Mouse (Mus musculus) midbrain, embryonic 16.5 days (tissue): ENCODE measurements around the gene Gm20388. TPM values are rescaled to one million over a fixed set of nuclear protein-coding genes. Genes with fewer than 3 reads are reported as not detected.

Experiments used
- ATAC-seq: fragments of 200-750 bp; cut with Nextera tagmentation; 2 replicates; pipeline ENCODE4 v1.8.0; 2017; ENCODE audit warnings: moderate TSS enrichment
- H3K27ac ChIP-seq: fragments of 300-500 bp; sonication (generic); 2 replicates; pipeline ENCODE4 v1.5.1; 2014; ENCODE audit warnings: mild to moderate bottlenecking, low read length, mixed read lengths
- H3K27me3 ChIP-seq: fragments of 300-500 bp; sonication (generic); 2 replicates; pipeline ENCODE4 v1.6.1; 2014; ENCODE audit warnings: low read depth, low read length, mixed read lengths; ENCODE audit not compliant: control insufficient read depth, insufficient read depth
- H3K36me3 ChIP-seq: fragments of 300-500 bp; sonication (generic); 2 replicates; pipeline ENCODE4 v1.6.1; 2014; ENCODE audit warnings: mild to moderate bottlenecking, low read length, moderate library complexity, mixed read lengths; ENCODE audit not compliant: control insufficient read depth, insufficient read depth
- H3K4me1 ChIP-seq: fragments of 300-500 bp; sonication (generic); 2 replicates; pipeline ENCODE4 v1.6.1; 2014; ENCODE audit warnings: mild to moderate bottlenecking, low read length, mixed read lengths; ENCODE audit not compliant: control insufficient read depth, insufficient read depth
- H3K4me2 ChIP-seq: fragments of 300-500 bp; sonication (generic); 2 replicates; pipeline ENCODE4 v1.6.1; 2014; ENCODE audit warnings: mild to moderate bottlenecking, low read length, mixed read lengths
- H3K4me3 ChIP-seq: fragments of 300-500 bp; sonication (generic); 2 replicates; pipeline ENCODE4 v1.5.1; 2014; ENCODE audit warnings: low read depth, mild to moderate bottlenecking, low read length, moderate library complexity, mixed read lengths
- H3K9ac ChIP-seq: fragments of 300-500 bp; sonication (generic); 2 replicates; pipeline ENCODE4 v1.6.1; 2014; ENCODE audit warnings: low read depth, low read length, mixed read lengths
- H3K9me3 ChIP-seq: fragments of 300-500 bp; sonication (generic); replicated peaks from 2 replicates; pipeline ENCODE4 v1.6.1; 2014; ENCODE audit warnings: mild to moderate bottlenecking, low read length, mixed read lengths; ENCODE audit not compliant: control insufficient read depth, poor library complexity, severe bottlenecking
- WGBS: fragments of 180-500 bp; shearing (Covaris S2); extraction: QIAGEN DNeasy Blood & Tissue Kit; methylation state at CpG from one replicate; pipeline ENCODE4 v1.1.7; 2014; 5-methylcytosine and 5-hydroxymethylcytosine counted together
- polyA plus RNA-seq: library from polyadenylated mRNA; unstranded; fragments of >200 nt; fragmentation: Nextera tagmentation; extraction: Ambion mirVana; gene quantifications from 2 replicates; pipeline ENCODE4 v1.2.1, GENCODE M21; 2015

The Gm20388 gene
- polyA plus RNA-seq, 1 experiment from 2014 or later: 7.5 TPM

DNA sequence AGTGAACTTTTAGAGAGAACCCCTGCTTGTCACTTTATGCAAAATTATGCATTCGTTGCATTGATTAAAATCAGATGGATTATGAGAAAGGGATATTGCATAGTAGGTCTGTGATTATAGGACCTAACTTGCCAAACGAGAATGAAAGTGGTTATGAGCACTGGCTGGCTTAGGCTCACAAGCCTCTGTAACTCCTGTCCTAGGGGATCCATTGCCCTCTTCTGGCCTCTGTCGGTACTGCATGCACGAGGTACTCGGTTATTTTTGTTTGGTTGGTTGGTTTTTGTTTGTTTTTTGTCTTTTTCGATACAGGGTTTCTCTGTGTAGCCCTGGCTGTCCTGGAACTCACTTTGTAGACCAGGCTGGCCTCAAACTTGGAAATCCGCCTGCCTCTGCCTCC lies 697.2 kb downstream of the Gm20388 start:
- Histone ChIP-seq H3K36me3 (no peaks in the 10 kb centered on the region), H3K4me1 (peaks cover 1% of the 10 kb centered on the region; the same call in 1 of the 2 replicates), H3K9ac (no peak overlapping the region), H3K9me3 (no peaks in the 10 kb centered on the region), H3K27me3 (no peaks in the 10 kb centered on the region), H3K4me3 (no peak overlapping the region), H3K4me2 (no peak overlapping the region), H3K27ac (no peak overlapping the region)
- ATAC-seq: no peak
- 13% methylated on average over 7 of the region's 7 CpGs for WGBS

DNA sequence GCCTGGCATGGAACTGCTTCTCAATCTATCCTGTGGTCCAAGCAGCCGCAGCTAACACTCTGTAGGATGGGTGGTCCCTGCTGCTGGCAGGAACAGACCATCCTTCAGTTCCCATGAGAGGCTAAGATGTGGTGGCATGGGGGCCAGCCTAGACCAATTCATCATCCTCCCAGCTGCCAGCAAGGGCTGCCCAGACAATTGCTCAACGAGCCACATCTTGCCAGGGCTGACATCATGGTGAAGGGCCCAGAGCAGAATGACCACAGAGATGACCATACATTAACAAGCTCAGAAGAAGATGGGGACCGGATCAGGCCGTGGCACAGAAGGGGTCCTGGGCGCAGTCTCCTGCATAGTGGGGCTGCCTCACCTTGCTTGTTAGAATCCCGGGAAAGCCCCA lies 700.2 kb downstream of the Gm20388 start:
- Histone ChIP-seq H3K9ac (no peak overlapping the region), H3K36me3 (no peaks in the 10 kb centered on the region), H3K4me1 (peaks cover under 1% of the 10 kb centered on the region; the same call in 1 of the 2 replicates), H3K4me2 (no peak overlapping the region), H3K9me3 (no peaks in the 10 kb centered on the region), H3K27me3 (no peaks in the 10 kb centered on the region), H3K4me3 (no peak overlapping the region), H3K27ac (no peak overlapping the region)
- ATAC-seq: no peak
- WGBS: 93% methylated on average over 6 of the region's 6 CpGs

DNA sequence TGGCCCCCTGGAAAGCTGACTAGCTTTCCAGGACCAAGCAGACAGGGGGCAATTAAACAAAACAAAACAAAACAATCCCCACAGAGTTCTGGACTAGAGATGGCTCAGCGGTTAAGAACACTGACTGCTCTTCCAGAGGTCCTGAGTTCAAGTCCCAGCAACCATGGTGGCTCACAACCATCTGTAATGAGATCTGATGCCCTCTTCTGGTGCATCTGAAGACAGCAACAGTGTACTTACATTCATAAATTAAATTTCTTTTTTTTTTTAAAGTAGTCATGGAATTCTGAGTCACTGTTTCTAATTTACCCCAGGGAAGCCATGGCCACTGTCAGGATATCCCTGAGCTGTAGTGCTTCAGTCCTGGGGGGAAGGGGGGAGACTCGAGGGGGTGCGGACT lies 703.9 kb downstream of the Gm20388 start:
- no peak for ATAC-seq
- Histone ChIP-seq H3K27ac (no peak overlapping the region), H3K9me3 (no peaks in the 10 kb centered on the region), H3K4me1 (peaks cover 22% of the 10 kb centered on the region), H3K36me3 (no peaks in the 10 kb centered on the region), H3K4me2 (no peak overlapping the region), H3K4me3 (no peak overlapping the region), H3K9ac (no peak overlapping the region), H3K27me3 (no peaks in the 10 kb centered on the region)
- 89% methylated on average over 3 of the region's 3 CpGs for WGBS

DNA sequence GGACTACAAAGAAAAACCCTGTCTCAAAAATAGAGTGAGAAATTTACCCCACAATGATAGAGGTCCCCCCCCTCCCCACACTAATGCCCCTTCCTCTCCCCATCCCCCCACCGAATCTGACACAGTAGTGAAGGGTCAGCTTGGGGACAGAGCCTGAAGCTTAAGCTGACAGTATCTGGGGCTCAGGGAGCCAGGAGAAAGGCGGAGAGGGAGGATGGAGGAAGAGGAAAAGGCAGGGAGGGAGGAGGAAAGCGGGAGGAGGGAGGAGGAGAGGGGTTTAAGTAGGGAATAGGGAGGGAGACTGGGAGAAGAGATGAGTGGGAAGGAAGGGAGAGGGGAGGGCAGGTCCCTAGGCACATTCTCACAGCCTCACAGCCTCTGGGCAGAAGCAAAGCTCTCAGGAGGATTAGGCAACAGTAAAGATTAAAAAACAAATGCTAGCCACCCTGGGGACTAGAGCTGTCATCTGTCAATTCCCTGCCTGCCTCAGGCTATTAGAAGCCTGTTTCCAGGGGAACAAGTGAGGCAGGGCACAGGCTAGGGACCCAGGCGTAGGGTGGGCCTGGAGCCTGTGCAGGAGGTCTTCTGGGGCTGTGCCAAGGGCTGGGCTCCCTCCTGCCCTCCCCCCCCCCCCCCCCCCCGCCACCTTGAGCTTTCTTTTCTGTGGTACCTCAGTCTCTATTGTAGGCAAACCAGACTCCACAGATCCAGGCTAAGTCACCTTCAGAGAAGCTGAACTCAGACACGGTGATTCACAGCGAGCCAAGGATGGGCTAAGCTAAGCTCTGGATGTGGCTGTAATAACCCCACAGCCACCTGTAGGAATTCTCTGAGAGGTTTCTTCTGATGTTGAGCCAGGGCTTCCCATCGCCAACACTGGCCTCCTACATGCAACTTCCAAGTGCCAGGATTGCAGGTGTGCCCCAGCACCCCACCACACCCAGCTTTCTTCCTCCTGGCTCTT lies 706.3 kb downstream of the Gm20388 start:
- H3K9ac ChIP-seq: peak overlapping the region; percentile 43; the same call in 1 of the 2 replicates

DNA sequence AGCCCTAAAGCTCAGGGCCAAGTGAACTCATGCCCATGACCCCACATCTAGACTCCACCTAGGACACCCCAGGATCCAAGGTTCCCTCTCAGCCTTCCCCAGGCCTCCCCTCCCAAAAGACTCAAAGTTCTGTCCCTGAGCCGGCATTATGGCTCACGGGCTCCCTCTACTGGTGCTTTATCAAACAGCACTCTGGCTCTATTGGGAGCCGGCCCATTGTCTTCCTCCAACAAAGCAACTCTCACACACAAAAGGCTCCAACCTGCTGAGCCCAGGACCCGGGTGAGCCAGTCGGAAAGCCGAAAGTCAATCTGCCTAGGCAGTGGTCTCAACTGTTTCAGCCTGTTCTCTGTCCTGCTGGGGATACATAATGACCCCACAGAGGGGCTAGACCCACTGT lies 707.5 kb downstream of the Gm20388 start:
- Histone ChIP-seq H3K9ac (peak overlapping the region; percentile 43; the same call in 1 of the 2 replicates), H3K27me3 (no peaks in the 10 kb centered on the region), H3K27ac (0 out of 2 replicates have a peak overlapping the region, but pooled peaks have one; percentile 39), H3K4me1 (peaks cover 26% of the 10 kb centered on the region), H3K36me3 (no peaks in the 10 kb centered on the region), H3K9me3 (no peaks in the 10 kb centered on the region), H3K4me2 (0 out of 2 replicates have a peak overlapping the region, but pooled peaks have one; percentile 10), H3K4me3 (no peak overlapping the region)
- 0 out of 2 replicates have a peak, but pooled peaks have one; percentile 12 for ATAC-seq
- WGBS: 0% methylated on average over 6 of the region's 6 CpGs

More for the DNA sequence above, 706.3 kb downstream of the Gm20388 start:
- WGBS: 9% methylated on average over 6 of the region's 8 CpGs
- Histone ChIP-seq H3K36me3 (no peaks in the 10 kb centered on the region), H3K4me1 (peaks cover 23% of the 10 kb centered on the region), H3K27ac (peak overlapping the region; percentile 84), H3K27me3 (no peaks in the 10 kb centered on the region), H3K4me3 (no peak overlapping the region), H3K9me3 (no peaks in the 10 kb centered on the region), H3K4me2 (no peak overlapping the region)
- ATAC-seq: peak; percentile 75

DNA sequence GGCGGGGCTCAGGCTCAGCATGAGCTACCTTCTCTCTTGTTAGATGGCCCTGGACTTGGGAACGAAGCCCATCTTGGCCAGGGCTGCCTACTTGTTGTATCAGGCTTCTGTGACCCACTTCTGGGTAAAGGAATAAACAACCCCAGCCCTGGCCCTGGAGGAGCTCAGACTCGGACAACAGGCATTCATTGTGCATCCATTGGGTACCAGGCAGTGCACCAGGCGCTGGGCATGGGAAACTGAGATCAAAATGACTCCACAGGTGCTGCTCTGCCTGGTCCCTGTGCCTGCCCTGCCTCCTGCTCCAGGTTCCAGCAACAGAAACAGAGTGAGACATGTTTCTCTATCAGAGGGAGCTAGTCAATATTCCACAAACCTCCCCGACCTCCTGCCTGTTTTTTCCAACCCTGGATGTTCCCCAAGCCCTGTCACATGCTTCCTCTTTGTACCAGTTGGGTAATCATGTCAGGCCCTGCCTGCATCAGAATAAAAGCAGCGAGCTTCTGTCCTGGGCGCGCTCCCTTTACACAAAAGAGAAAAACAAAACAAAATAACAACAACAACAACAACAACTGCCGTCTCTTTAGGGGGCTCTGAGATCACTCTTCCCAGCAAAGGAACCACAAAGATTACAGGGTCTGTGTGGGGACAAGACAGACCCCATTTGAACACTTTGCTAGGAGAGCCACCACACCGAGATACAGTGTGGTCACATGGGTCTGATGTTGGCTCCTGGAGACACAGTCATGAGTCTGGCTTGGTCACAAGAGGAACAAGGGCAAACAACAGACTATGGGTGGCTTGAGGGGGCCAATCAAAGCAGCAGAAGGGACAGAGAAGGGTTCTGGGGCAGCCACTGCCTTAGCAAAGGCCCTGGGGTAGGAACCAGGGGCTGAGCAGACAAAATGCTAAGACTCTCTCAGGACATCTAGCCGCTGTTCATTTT lies 708.9 kb downstream of the Gm20388 start:
- Histone ChIP-seq H3K36me3 (no peaks in the 10 kb centered on the region), H3K27me3 (no peaks in the 10 kb centered on the region), H3K9me3 (no peaks in the 10 kb centered on the region), H3K4me1 (peaks cover 26% of the 10 kb centered on the region), H3K4me3 (no peak overlapping the region), H3K27ac (no peak overlapping the region), H3K4me2 (no peak overlapping the region), H3K9ac (no peak overlapping the region)
- WGBS: 70% methylated on average over 11 of the region's 11 CpGs
- no peak for ATAC-seq

DNA sequence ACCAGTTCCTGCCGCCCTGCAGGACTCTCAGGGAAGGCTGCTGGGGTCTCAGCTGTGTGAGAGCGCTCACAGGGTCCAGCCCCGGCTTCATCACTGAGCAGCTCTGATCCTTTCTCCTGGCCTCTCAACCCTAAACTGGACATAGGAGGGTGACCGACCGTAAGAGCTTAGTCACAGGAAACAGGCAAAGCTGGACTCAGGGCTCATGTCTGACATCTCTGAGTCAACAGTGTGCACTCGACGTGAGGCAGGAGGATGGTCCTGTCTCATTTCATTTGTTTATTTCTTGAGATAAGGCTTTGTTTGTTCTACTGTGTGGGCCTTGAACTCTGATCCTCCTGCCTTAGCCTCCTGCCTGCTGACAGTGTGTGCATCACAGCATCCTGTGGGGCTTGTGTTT lies 709.8 kb downstream of the Gm20388 start:
- no peak overlapping the region for H3K4me3 ChIP-seq
- H3K36me3 ChIP-seq: no peaks in the 10 kb centered on the region
- H3K27me3 ChIP-seq: no peaks in the 10 kb centered on the region
- no peak for ATAC-seq
- 58% methylated on average over 7 of the region's 7 CpGs for WGBS
- no peak overlapping the region for H3K4me2 ChIP-seq
- H3K27ac ChIP-seq: no peak overlapping the region
- peaks cover 26% of the 10 kb centered on the region for H3K4me1 ChIP-seq
- H3K9ac ChIP-seq: no peak overlapping the region
- no peaks in the 10 kb centered on the region for H3K9me3 ChIP-seq

DNA sequence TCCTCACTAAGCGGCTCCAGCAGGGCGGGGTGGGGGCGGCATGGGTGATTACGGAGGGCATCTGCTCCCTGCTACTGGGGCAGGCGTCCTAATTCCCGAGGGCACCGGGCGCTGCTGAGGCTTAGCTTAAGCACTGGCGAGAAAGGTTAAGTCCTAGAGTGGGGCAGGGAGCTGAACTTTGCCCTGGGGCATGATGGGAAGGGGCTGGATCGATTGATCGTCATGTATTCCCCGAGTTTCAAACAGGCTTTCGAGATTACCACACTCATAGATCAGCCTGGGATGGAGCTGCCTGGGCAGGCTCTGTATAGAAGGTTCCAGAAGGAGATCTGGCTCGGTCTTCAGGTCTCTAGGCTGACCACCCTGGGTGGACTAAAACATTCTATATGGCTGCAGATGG lies 711.5 kb downstream of the Gm20388 start:
- Histone ChIP-seq H3K36me3 (no peaks in the 10 kb centered on the region), H3K27me3 (no peaks in the 10 kb centered on the region), H3K4me3 (no peak overlapping the region), H3K27ac (no peak overlapping the region), H3K9ac (0 out of 2 replicates have a peak overlapping the region, but pooled peaks have one; percentile 3), H3K4me1 (peaks cover 12% of the 10 kb centered on the region), H3K9me3 (no peaks in the 10 kb centered on the region), H3K4me2 (no peak overlapping the region)
- ATAC-seq: no peak
- WGBS: 51% methylated on average over 14 of the region's 14 CpGs
